Comparison of ENCODE assay signal across 8 mouse cellular contexts in genomic region chr7:4923586-4924364, GRCm38 (mm10). TPM values are rescaled to one million over a fixed set of nuclear protein-coding genes. Genes with fewer than 3 reads are reported as not detected.
A peak's percentile ranks its signal among the peaks of the same experiment; 100 is the strongest.
DNase-seq lines count a peak whose midpoint lies in the region; ATAC-seq and TF ChIP-seq lines count a peak whose summit lies in the region.

No protein-coding gene starts in this region.

- DNase-seq in urinary bladder, postnatal 36 days (ENCODE audit: low spot score in 2 of 2): peak; percentile 38 to 44
- DNase-seq in urinary bladder, adult 2 months (ENCODE audit: low spot score): no peak
- DNase-seq in embryo, embryonic 10.5 days (ENCODE audit: low spot score): peak; percentile 60
- DNase-seq in heart, adult 18-20 months: peak; percentile 54 to 65
- peak; percentile 66 for DNase-seq in neural tube, embryonic 11.5 days (ENCODE audit: low spot score)
- DNase-seq in spleen, postnatal 4 days (ENCODE audit: low spot score in 2 of 2): no peak

- peak overlapping the region; percentile 6; the same call in 1 of the 2 replicates for H3K4me3 ChIP-seq in intestine, postnatal 0 days (ENCODE audit: low read depth, low read length)
- H3K4me3 ChIP-seq in liver, embryonic 12.5 days: peak overlapping the region; percentile 10; the same call in 1 of the 2 replicates
- peak overlapping the region; percentile 25 for H3K4me3 ChIP-seq in neural tube, embryonic 11.5 days (ENCODE audit: low read depth, low read length)

- no peaks in the 10 kb centered on the region for H3K9me3 ChIP-seq in intestine, postnatal 0 days (ENCODE audit: control insufficient read depth)
- H3K9me3 ChIP-seq in liver, embryonic 12.5 days (replicated peaks): no peaks in the 10 kb centered on the region
- no peaks in the 10 kb centered on the region for H3K9me3 ChIP-seq in neural tube, embryonic 11.5 days (ENCODE audit: control insufficient read depth, low read length)

- H3K4me1 ChIP-seq in intestine, postnatal 0 days (replicated peaks; ENCODE audit: control insufficient read depth, insufficient read depth, low read length): 0 out of 2 replicates have a peak, but pooled peaks cover 8% of the 10 kb centered on the region
- peaks cover 47% of the 10 kb centered on the region for H3K4me1 ChIP-seq in liver, embryonic 12.5 days
- H3K4me1 ChIP-seq in neural tube, embryonic 11.5 days (ENCODE audit: control insufficient read depth, insufficient read depth, low read length): peaks cover 43% of the 10 kb centered on the region

- 0 out of 2 replicates have a peak, but pooled peaks cover 6% of the 10 kb centered on the region for H3K27me3 ChIP-seq in intestine, postnatal 0 days (replicated peaks; ENCODE audit: control insufficient read depth, insufficient read depth, low read length)
- peaks cover 70% of the 10 kb centered on the region for H3K27me3 ChIP-seq in liver, embryonic 12.5 days (replicated peaks)
- no peaks in the 10 kb centered on the region for H3K27me3 ChIP-seq in neural tube, embryonic 11.5 days (ENCODE audit: control insufficient read depth, insufficient read depth, low read length)

- TF ChIP-seq CTCF in intestine, postnatal 0 days (IDR thresholded peaks at IDR 0.05; ENCODE audit: low read depth): peak; percentile 67

- 0 out of 2 replicates have a peak overlapping the region, but pooled peaks have one; percentile 32 for H3K9ac ChIP-seq in intestine, postnatal 0 days (ENCODE audit: low read depth, low read length)
- H3K9ac ChIP-seq in liver, embryonic 12.5 days: peak overlapping the region; percentile 12; the same call in 1 of the 2 replicates
- H3K9ac ChIP-seq in neural tube, embryonic 11.5 days (ENCODE audit: low read length): peak overlapping the region; percentile 65

- peaks cover 21% of the 10 kb centered on the region for H3K36me3 ChIP-seq in intestine, postnatal 0 days (ENCODE audit: control insufficient read depth, insufficient read depth)
- H3K36me3 ChIP-seq in liver, embryonic 12.5 days: peaks cover 23% of the 10 kb centered on the region
- H3K36me3 ChIP-seq in neural tube, embryonic 11.5 days (ENCODE audit: control insufficient read depth, insufficient read depth, low read length): peaks cover 13% of the 10 kb centered on the region

- ATAC-seq in intestine, postnatal 0 days: no peak
- ATAC-seq in liver, embryonic 12.5 days: no peak
- no peak for ATAC-seq in neural tube, embryonic 11.5 days (ENCODE audit: insufficient read depth, low FRiP score, low TSS enrichment)

- peak overlapping the region; percentile 54 for H3K4me2 ChIP-seq in intestine, postnatal 0 days (replicated peaks; ENCODE audit: low read depth)
- peak overlapping the region; percentile 56 for H3K4me2 ChIP-seq in liver, embryonic 12.5 days
- H3K4me2 ChIP-seq in neural tube, embryonic 11.5 days (ENCODE audit: low read depth): peak overlapping the region; percentile 94

- WGBS in intestine, postnatal 0 days: 11% methylated on average over 36 of the region's 37 CpGs
- 7% methylated on average over 37 of the region's 37 CpGs for WGBS in liver, embryonic 12.5 days (ENCODE audit: insufficient replicate concordance)
- 3% methylated on average over 37 of the region's 37 CpGs for WGBS in neural tube, embryonic 11.5 days

- peak overlapping the region; percentile 68; the same call in 1 of the 2 replicates for H3K27ac ChIP-seq in intestine, postnatal 0 days (ENCODE audit: low read depth, low read length)
- peak overlapping the region; percentile 12; the same call in 1 of the 2 replicates for H3K27ac ChIP-seq in liver, embryonic 12.5 days
- peak overlapping the region; percentile 95 for H3K27ac ChIP-seq in neural tube, embryonic 11.5 days (ENCODE audit: low read depth, low read length)

RNA-seq across cellular contexts. Expression of gene Ssc5d, which starts 1.8 kb away (rescaled TPM):
- 10.5 and 12.9 TPM in 2 replicates for polyA plus RNA-seq in urinary bladder, adult 2 months (2012; rRNA removed)
- 1 to 10 TPM; 2.0 to 2.4 TPM for total RNA-seq in heart, adult 18-20 months (2021)
- 2.3 and 2.6 TPM in 2 replicates for polyA plus RNA-seq in intestine, postnatal 0 days (2015; fragmentation: Nextera tagmentation; extraction: Ambion mirVana)
- 0.13 and 0.19 TPM in 2 replicates for polyA plus RNA-seq in liver, embryonic 12.5 days (2016; fragmentation: Nextera tagmentation; extraction: Ambion mirVana)
- polyA plus RNA-seq in neural tube, embryonic 11.5 days (2014; fragmentation: Nextera tagmentation; extraction: Ambion mirVana): 2.8 and 3.3 TPM in 2 replicates

RNA-seq across cellular contexts. Expression of gene Nat14, which starts 1.9 kb away (rescaled TPM):
- 10.6 and 14.1 TPM in 2 replicates for polyA plus RNA-seq in urinary bladder, adult 2 months (2012; rRNA removed)
- total RNA-seq in heart, adult 18-20 months (2021): 1 to 10 TPM; 4.2 to 6.1 TPM
- polyA plus RNA-seq in intestine, postnatal 0 days (2015; fragmentation: Nextera tagmentation; extraction: Ambion mirVana): 1.5 and 1.9 TPM in 2 replicates
- 0.54 and 0.67 TPM in 2 replicates for polyA plus RNA-seq in liver, embryonic 12.5 days (2016; fragmentation: Nextera tagmentation; extraction: Ambion mirVana)
- polyA plus RNA-seq in neural tube, embryonic 11.5 days (2014; fragmentation: Nextera tagmentation; extraction: Ambion mirVana): 6.4 and 7.1 TPM in 2 replicates

RNA-seq across cellular contexts. Expression of gene Zfp628, which starts 8.8 kb away (rescaled TPM):
- polyA plus RNA-seq in urinary bladder, adult 2 months (2012; rRNA removed): 7.7 and 10.1 TPM in 2 replicates
- total RNA-seq in heart, adult 18-20 months (2021): 1 to 10 TPM; 5.3 to 6.4 TPM
- 2.9 TPM in 2 replicates for polyA plus RNA-seq in intestine, postnatal 0 days (2015; fragmentation: Nextera tagmentation; extraction: Ambion mirVana)
- polyA plus RNA-seq in liver, embryonic 12.5 days (2016; fragmentation: Nextera tagmentation; extraction: Ambion mirVana): 2.4 and 2.7 TPM in 2 replicates
- 3.5 and 3.8 TPM in 2 replicates for polyA plus RNA-seq in neural tube, embryonic 11.5 days (2014; fragmentation: Nextera tagmentation; extraction: Ambion mirVana)

RNA-seq across cellular contexts. Expression of gene Gm36210, which starts 17.5 kb away (rescaled TPM):
- 0.15 and 0.22 TPM in 2 replicates for polyA plus RNA-seq in urinary bladder, adult 2 months (2012; rRNA removed)
- not detected for total RNA-seq in heart, adult 18-20 months (2021)
- not detected in 2 replicates for polyA plus RNA-seq in intestine, postnatal 0 days (2015; fragmentation: Nextera tagmentation; extraction: Ambion mirVana)
- polyA plus RNA-seq in liver, embryonic 12.5 days (2016; fragmentation: Nextera tagmentation; extraction: Ambion mirVana): 0.10 TPM in 1 of 2 replicates, not detected in the other
- polyA plus RNA-seq in neural tube, embryonic 11.5 days (2014; fragmentation: Nextera tagmentation; extraction: Ambion mirVana): 0.29 TPM in 1 of 2 replicates, not detected in the other

RNA-seq across cellular contexts. Expression of gene Sbk2, which starts 40.4 kb away (rescaled TPM):
- 0.29 and 0.46 TPM in 2 replicates for polyA plus RNA-seq in urinary bladder, adult 2 months (2012; rRNA removed)
- total RNA-seq in heart, adult 18-20 months (2021): 10 to 100 TPM; 25.9 to 30.0 TPM
- 0.47 and 0.76 TPM in 2 replicates for polyA plus RNA-seq in intestine, postnatal 0 days (2015; fragmentation: Nextera tagmentation; extraction: Ambion mirVana)
- not detected in 2 replicates for polyA plus RNA-seq in liver, embryonic 12.5 days (2016; fragmentation: Nextera tagmentation; extraction: Ambion mirVana)
- not detected in 2 replicates for polyA plus RNA-seq in neural tube, embryonic 11.5 days (2014; fragmentation: Nextera tagmentation; extraction: Ambion mirVana)

Comparison
In these comparisons a context has a peak if more than half of its experiments do, and no peak if none do; other contexts are left out.
1. DNase-seq: peak in urinary bladder, postnatal 36 days (2 of 2), embryo, embryonic 10.5 days (single experiment), heart, adult 18-20 months (2 of 2) and neural tube, embryonic 11.5 days (single experiment); none in urinary bladder, adult 2 months (single experiment) and spleen, postnatal 4 days (0 of 2).
2. H3K27ac ChIP-seq: peak in every context shown above with its lines; median percentile 95 in neural tube, embryonic 11.5 days; 68 in intestine, postnatal 0 days; 12 in liver, embryonic 12.5 days.
3. H3K9ac ChIP-seq: peak in every context shown above with its lines; median percentile 65 in neural tube, embryonic 11.5 days; 32 in intestine, postnatal 0 days; 12 in liver, embryonic 12.5 days.
4. Peak in every context shown above with its lines, with median percentiles within 50 percentile points of each other: H3K4me2 ChIP-seq and H3K4me3 ChIP-seq.